Mouse (Mus musculus) kidney, embryonic 16.5 days (tissue): ENCODE measurements around the gene Bst2. TPM values are rescaled to one million over a fixed set of nuclear protein-coding genes. Genes with fewer than 3 reads are reported as not detected.

Experiments used
- ATAC-seq: fragments of 200-750 bp; cut with Nextera tagmentation; 2 replicates; pipeline ENCODE4 v1.8.0; 2017; ENCODE audit warnings: moderate TSS enrichment; ENCODE audit not compliant: low FRiP score, low TSS enrichment
- H3K27ac ChIP-seq: fragments of 300-500 bp; sonication (generic); 2 replicates; pipeline ENCODE4 v1.5.1; 2014; ENCODE audit warnings: low read length
- H3K27me3 ChIP-seq: fragments of 300-500 bp; sonication (generic); 2 replicates; pipeline ENCODE4 v1.6.1; 2014; ENCODE audit warnings: low read length, control low read depth, mixed read lengths; ENCODE audit not compliant: insufficient read depth
- H3K36me3 ChIP-seq: fragments of 300-500 bp; sonication (generic); 2 replicates; pipeline ENCODE4 v1.6.1; 2014; ENCODE audit warnings: low read length, control low read depth, mixed read lengths; ENCODE audit not compliant: insufficient read depth
- H3K4me1 ChIP-seq: fragments of 300-500 bp; sonication (generic); 2 replicates; pipeline ENCODE4 v1.6.1; 2014; ENCODE audit warnings: low read length, control low read depth, mixed read lengths; ENCODE audit not compliant: insufficient read depth
- H3K4me2 ChIP-seq: fragments of 300-500 bp; sonication (generic); replicated peaks from 2 replicates; pipeline ENCODE4 v1.6.1; 2014; ENCODE audit warnings: low read depth, low read length
- H3K4me3 ChIP-seq: fragments of 300-500 bp; sonication (generic); 2 replicates; pipeline ENCODE4 v1.5.1; 2014; ENCODE audit warnings: mild to moderate bottlenecking, low read length
- H3K9ac ChIP-seq: fragments of 300-500 bp; sonication (generic); replicated peaks from 2 replicates; pipeline ENCODE4 v1.6.1; 2014; ENCODE audit warnings: low read length
- H3K9me3 ChIP-seq: fragments of 300-500 bp; sonication (generic); 2 replicates; pipeline ENCODE4 v1.6.1; 2016; ENCODE audit warnings: low read length, control low read depth
- WGBS: fragments of 180-500 bp; shearing (Covaris S2); extraction: QIAGEN DNeasy Blood & Tissue Kit; methylation state at CpG from one replicate; pipeline ENCODE4 v1.1.7; 2014; 5-methylcytosine and 5-hydroxymethylcytosine counted together
- polyA plus RNA-seq: library from polyadenylated mRNA; unstranded; fragments of >200 nt; fragmentation: Nextera tagmentation; extraction: Ambion mirVana; gene quantifications from 2 replicates; pipeline ENCODE4 v1.2.1, GENCODE M21; 2015

The Bst2 gene
- polyA plus RNA-seq, 1 experiment from 2014 or later: 55.6 TPM

DNA sequence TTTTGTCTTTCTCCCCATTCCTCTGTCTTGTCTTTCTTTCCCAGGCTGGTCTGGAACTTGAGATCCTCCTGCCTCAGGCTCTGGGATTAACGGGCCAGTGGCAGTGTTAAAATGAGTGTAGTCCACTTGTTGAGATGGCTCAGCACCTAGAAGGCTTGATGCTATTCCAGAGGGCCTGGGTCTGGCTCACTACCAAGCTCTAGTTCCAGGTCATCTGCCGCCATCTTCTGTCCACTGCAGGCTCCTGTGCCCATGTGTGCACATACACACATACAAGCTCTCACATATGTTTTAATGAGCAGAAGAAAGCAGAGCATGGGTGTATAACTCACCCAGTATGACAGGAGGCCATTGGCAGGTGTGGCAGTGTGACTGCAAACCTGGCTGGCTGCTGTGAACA lies 34.8 kb upstream of the Bst2 start:
- H3K4me3 ChIP-seq: no peak overlapping the region
- H3K27ac ChIP-seq: no peak overlapping the region
- H3K4me1 ChIP-seq: peaks cover 25% of the 10 kb centered on the region
- 81% methylated on average over 2 of the region's 2 CpGs for WGBS
- H3K9me3 ChIP-seq: no peaks in the 10 kb centered on the region
- H3K4me2 ChIP-seq: no peak overlapping the region
- no peaks in the 10 kb centered on the region for H3K27me3 ChIP-seq
- ATAC-seq: no peak
- H3K9ac ChIP-seq: 0 out of 2 replicates have a peak overlapping the region, but pooled peaks have one; percentile 12
- no peaks in the 10 kb centered on the region for H3K36me3 ChIP-seq

DNA sequence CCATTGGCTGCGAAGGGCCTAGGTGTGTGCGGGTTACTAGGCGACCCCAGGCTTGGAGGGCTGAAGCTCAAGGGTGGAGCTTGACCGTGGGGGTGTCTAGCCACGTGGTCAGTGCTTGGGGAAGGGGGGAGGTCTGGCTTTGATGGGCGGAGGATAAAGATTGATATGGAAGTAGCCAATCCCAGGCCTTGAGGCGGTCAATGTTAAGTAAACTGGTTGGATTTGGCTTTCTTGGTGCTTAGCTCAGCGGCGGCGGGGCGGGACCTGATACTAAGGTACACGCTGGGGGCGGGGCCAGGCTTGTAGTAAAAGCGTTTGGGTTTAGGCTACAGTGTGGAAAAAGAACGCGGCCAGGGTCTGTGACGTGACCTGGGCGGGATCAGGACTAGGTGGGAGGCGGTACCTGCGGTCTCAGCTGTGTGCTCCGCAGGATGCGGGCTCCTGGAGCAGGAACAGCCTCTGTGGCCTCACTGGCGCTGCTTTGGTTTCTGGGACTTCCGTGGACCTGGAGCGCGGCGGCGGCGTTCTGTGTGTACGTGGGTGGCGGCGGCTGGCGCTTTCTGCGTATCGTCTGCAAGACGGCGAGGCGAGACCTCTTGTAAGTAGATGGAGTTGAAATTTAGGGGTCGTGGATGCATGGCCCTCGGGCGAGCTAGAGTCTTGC lies 33.2 kb upstream of the Bst2 start:
- H3K36me3 ChIP-seq: no peaks in the 10 kb centered on the region
- under 1% methylated on average over 41 of the region's 41 CpGs for WGBS
- H3K9ac ChIP-seq: peak overlapping the region; percentile 77
- peak overlapping the region; percentile 91 for H3K4me2 ChIP-seq
- H3K4me1 ChIP-seq: peaks cover 25% of the 10 kb centered on the region
- ATAC-seq: peak; percentile 90
- H3K27ac ChIP-seq: peak overlapping the region; percentile 94
- H3K4me3 ChIP-seq: peak overlapping the region; percentile 66
- no peaks in the 10 kb centered on the region for H3K27me3 ChIP-seq
- no peaks in the 10 kb centered on the region for H3K9me3 ChIP-seq

DNA sequence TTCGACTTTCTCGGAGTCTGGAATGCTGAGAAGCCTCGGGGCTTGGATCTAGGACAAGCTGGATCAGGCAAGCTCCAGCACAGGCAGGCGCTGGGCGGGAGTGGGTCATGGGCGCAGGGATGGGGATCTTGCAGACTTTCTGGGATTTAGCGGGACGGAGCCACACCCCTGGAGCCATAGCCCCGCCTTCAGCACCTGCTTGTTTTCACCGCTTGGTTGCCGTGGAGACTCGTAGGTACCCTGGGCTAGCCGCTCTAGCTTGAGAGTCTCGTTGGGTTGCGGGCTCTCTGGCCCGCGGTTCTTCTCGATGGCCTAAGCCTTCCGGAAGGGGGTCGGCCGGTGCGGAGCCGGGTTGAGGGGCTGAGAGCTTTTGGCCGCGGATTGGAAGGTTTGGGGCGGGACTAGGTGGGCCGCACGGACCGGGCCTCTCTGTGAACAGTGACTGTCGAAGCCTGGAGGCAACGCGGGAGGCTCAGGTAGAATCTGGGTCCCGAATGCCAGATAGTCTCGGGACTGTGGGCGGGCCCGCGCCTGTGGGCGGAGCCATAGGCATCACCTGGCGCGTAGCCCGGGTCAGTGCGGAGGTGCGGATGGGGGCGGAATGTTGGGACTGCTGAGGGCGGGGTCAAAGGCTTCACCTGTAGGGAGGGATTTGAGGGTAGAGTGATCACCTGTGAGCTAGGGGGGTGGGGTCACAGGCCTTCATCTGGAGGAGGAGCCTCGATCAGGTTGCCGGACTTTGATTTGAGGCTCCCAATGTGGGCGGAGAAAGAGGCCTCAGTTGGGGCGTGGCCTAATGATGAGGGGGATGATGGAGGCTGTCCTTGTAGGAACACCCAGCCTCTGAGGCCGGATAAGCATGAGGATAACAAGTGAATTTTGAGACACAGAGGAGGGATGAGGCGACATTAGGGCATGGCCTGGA lies 32.4 kb upstream of the Bst2 start:
- H3K36me3 ChIP-seq: no peaks in the 10 kb centered on the region
- H3K27me3 ChIP-seq: no peaks in the 10 kb centered on the region
- peaks cover 25% of the 10 kb centered on the region for H3K4me1 ChIP-seq
- WGBS: under 1% methylated on average over 51 of the region's 51 CpGs
- no peaks in the 10 kb centered on the region for H3K9me3 ChIP-seq
- peak; percentile 78 for ATAC-seq
- H3K9ac ChIP-seq: peak overlapping the region; percentile 70
- H3K4me3 ChIP-seq: peak overlapping the region; percentile 66
- peak overlapping the region; percentile 91 for H3K4me2 ChIP-seq
- H3K27ac ChIP-seq: peak overlapping the region; percentile 94

DNA sequence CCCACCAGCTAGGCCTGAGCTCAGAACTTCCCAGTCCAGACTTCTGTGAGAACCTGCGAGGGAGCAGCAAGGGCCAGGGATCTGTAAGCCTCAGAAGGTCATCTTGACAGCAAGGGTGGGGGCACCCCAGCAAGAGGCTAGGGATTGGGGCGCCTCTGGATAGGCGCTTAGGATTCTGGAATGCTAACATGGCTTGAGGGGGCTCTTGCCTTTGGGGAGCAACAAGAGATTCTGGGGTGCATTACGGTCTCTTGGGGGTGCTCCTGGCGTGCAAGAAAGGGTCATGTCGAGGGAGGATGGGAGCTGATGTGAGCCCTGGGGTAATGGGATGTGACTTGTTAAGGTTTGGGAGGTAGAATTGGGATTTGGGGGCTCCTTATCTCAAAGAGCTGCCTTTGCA lies 31.7 kb upstream of the Bst2 start:
- Histone ChIP-seq H3K9ac (peak overlapping the region; percentile 70), H3K4me2 (peak overlapping the region; percentile 91), H3K36me3 (no peaks in the 10 kb centered on the region), H3K9me3 (peaks cover 5% of the 10 kb centered on the region; the same call in 1 of the 2 replicates), H3K27ac (peak overlapping the region; percentile 94), H3K4me1 (peaks cover 25% of the 10 kb centered on the region), H3K4me3 (peak overlapping the region; percentile 66), H3K27me3 (no peaks in the 10 kb centered on the region)
- 21% methylated on average over 6 of the region's 6 CpGs for WGBS
- no peak for ATAC-seq

- Histone ChIP-seq H3K9ac (peak within 1 kb of the TSS; percentile 70), H3K36me3 (no peaks in the 10 kb centered on the region), H3K4me2 (peak within 1 kb of the TSS; percentile 91), H3K4me3 (peak within 1 kb of the TSS; percentile 66), H3K27ac (peak within 1 kb of the TSS; percentile 94), H3K27me3 (no peaks in the 10 kb centered on the region), H3K4me1 (peaks cover 25% of the 10 kb centered on the region), H3K9me3 (peaks cover 6% of the 10 kb centered on the region; the same call in 1 of the 2 replicates)
- 9% methylated on average over 13 of the region's 13 CpGs for WGBS
- ATAC-seq: peak; percentile 10
These were observed 31.2 kb upstream of the Bst2 start, which contains the start of gene Slc27a1 for GRCm38 (mm10) chr8:71568387-71568937. Slc27a1 (plus strand) TSS chr8:71568882.

- Histone ChIP-seq H3K4me2 (no peak overlapping the region), H3K4me3 (no peak overlapping the region), H3K9me3 (peaks cover 6% of the 10 kb centered on the region; the same call in 1 of the 2 replicates), H3K4me1 (peaks cover 25% of the 10 kb centered on the region), H3K27ac (peak overlapping the region; percentile 94), H3K36me3 (no peaks in the 10 kb centered on the region), H3K27me3 (peaks cover 2% of the 10 kb centered on the region), H3K9ac (no peak overlapping the region)
- ATAC-seq: no peak
- WGBS: 74% methylated on average over 7 of the region's 7 CpGs
These were observed 30.3 kb upstream of the Bst2 start for GRCm38 (mm10) chr8:71567587-71567986.

- H3K4me1 ChIP-seq: peaks cover 25% of the 10 kb centered on the region
- no peak within 1 kb of the TSS for H3K4me2 ChIP-seq
- no peak within 1 kb of the TSS for H3K4me3 ChIP-seq
- ATAC-seq: no peak
- H3K27ac ChIP-seq: no peak within 1 kb of the TSS; the same call in 1 of the 2 replicates
- H3K9me3 ChIP-seq: peaks cover 6% of the 10 kb centered on the region; the same call in 1 of the 2 replicates
- 71% methylated on average over 3 of the region's 3 CpGs for WGBS
- no peak within 1 kb of the TSS for H3K9ac ChIP-seq
- H3K36me3 ChIP-seq: no peaks in the 10 kb centered on the region
- peaks cover 12% of the 10 kb centered on the region for H3K27me3 ChIP-seq
These were observed 29.2 kb upstream of the Bst2 start, which contains the start of gene Nxnl1 for GRCm38 (mm10) chr8:71566501-71566900. Nxnl1 (minus strand) TSS chr8:71566601.

DNA sequence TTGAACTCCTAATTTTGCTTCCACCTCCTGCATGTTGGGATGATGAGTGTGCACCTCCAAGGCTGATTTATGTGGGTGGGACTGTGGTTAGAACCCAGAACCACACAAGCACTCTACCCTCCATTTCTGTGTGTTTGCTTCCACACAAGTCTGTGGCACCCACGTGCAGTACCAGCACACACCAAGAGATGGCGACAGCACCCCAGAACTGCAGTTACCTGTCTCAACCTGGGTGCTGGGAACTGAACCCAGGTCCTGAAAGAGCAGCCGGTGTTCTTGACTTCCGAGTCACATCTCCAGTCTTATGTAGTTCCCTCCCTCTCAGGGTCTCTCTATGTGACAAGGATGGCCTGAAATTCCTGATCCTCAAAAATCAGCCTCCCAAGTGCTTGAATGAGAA lies 26.7 kb upstream of the Bst2 start:
- Histone ChIP-seq H3K27me3 (peaks cover 33% of the 10 kb centered on the region), H3K4me3 (no peak overlapping the region), H3K4me1 (peaks cover 18% of the 10 kb centered on the region), H3K27ac (no peak overlapping the region), H3K9ac (no peak overlapping the region), H3K4me2 (no peak overlapping the region), H3K9me3 (peaks cover 6% of the 10 kb centered on the region; the same call in 1 of the 2 replicates), H3K36me3 (no peaks in the 10 kb centered on the region)
- WGBS: 83% methylated on average over 4 of the region's 4 CpGs
- ATAC-seq: no peak

- Histone ChIP-seq H3K4me3 (peak overlapping the region; percentile 32), H3K4me1 (peaks cover 14% of the 10 kb centered on the region), H3K27me3 (peaks cover 42% of the 10 kb centered on the region), H3K27ac (no peak overlapping the region), H3K4me2 (peak overlapping the region; percentile 50), H3K9ac (peak overlapping the region; percentile 9), H3K9me3 (peaks cover 6% of the 10 kb centered on the region; the same call in 1 of the 2 replicates), H3K36me3 (no peaks in the 10 kb centered on the region)
- 1% methylated on average over 33 of the region's 33 CpGs for WGBS
- 0 out of 2 replicates have a peak, but pooled peaks have one; percentile 34 for ATAC-seq
These were observed 25.5 kb upstream of the Bst2 start for GRCm38 (mm10) chr8:71562751-71563150.
